ENCODE assay signal across 17 mouse cellular contexts in genomic region chr17:12887021-12887775, GRCm38 (mm10). TPM values are rescaled to one million over a fixed set of nuclear protein-coding genes. Genes with fewer than 3 reads are reported as not detected.
DNase-seq lines count a peak whose midpoint lies in the region; ATAC-seq and TF ChIP-seq lines count a peak whose summit lies in the region.
"Had no signal": no experiment of that assay in that cellular context is flagged by ENCODE, and none has a peak within 500 bp of the region (broad histone marks: within the 10 kb centered on the region; RNA-seq: fewer than 3 reads in every experiment).

No protein-coding gene starts in this region.

- no peak for TF ChIP-seq POLR2A in kidney, adult 2 months (IDR thresholded peaks at IDR 0.05; ENCODE audit: low read depth, low read length)

- no peak for TF ChIP-seq CTCF in kidney, adult 2 months (conservative IDR thresholded peaks at IDR 0.05; ENCODE audit: insufficient read depth, insufficient read length, low read depth, low read length)

- no peak overlapping the region for H3K4me3 ChIP-seq in kidney, adult 2 months (ENCODE audit: insufficient read depth, low read depth, low read length)
- H3K4me3 ChIP-seq in heart, embryonic 13.5 days, result no peak overlapping the region
- no peak overlapping the region for H3K4me3 ChIP-seq in limb, embryonic 15.5 days
- H3K4me3 ChIP-seq: hindbrain, embryonic 12.5 days; midbrain, embryonic 12.5 days; neural tube, embryonic 12.5 days had no signal

- peak; percentile 17 for DNase-seq in adrenal gland, postnatal 14 days
- DNase-seq in adrenal gland, postnatal 25 days, result no peak
- peak; percentile 18 to 33 for DNase-seq in kidney, postnatal 4 days
- no peak for DNase-seq in kidney, adult 2 months
- no peak for DNase-seq in urinary bladder, adult 18-20 months (ENCODE audit: low spot score in 2 of 2)
- DNase-seq in right cerebral cortex, postnatal 36 days (ENCODE audit: low spot score in 2 of 2), result no peak
- DNase-seq: layer of hippocampus, adult 9-11 months; right cerebral cortex, adult 18-20 months had no signal

- H3K9me3 ChIP-seq in heart, embryonic 13.5 days, result no peaks in the 10 kb centered on the region
- H3K9me3 ChIP-seq in limb, embryonic 15.5 days, result no peaks in the 10 kb centered on the region
- H3K9me3 ChIP-seq: G1E; hindbrain, embryonic 12.5 days; midbrain, embryonic 12.5 days; neural tube, embryonic 12.5 days had no signal

- no peak overlapping the region for H3K27ac ChIP-seq in kidney, adult 2 months (ENCODE audit: insufficient read depth, low read depth, low read length)
- H3K27ac ChIP-seq in heart, embryonic 13.5 days (replicated peaks), result peak overlapping the region; percentile 36; the same call in 1 of the 2 replicates
- 0 out of 2 replicates have a peak overlapping the region, but pooled peaks have one; percentile 59 for H3K27ac ChIP-seq in limb, embryonic 15.5 days
- H3K27ac ChIP-seq: hindbrain, embryonic 12.5 days; midbrain, embryonic 12.5 days; neural tube, embryonic 12.5 days had no signal

- no peaks in the 10 kb centered on the region for H3K27me3 ChIP-seq in kidney, adult 2 months (replicated peaks; ENCODE audit: control insufficient read depth, insufficient read depth, low read length)
- H3K27me3 ChIP-seq in heart, embryonic 13.5 days (replicated peaks), result no peaks in the 10 kb centered on the region
- H3K27me3 ChIP-seq in limb, embryonic 15.5 days, result no peaks in the 10 kb centered on the region
- H3K27me3 ChIP-seq: hindbrain, embryonic 12.5 days; midbrain, embryonic 12.5 days; neural tube, embryonic 12.5 days had no signal

- no peak overlapping the region for H3K4me2 ChIP-seq in heart, embryonic 13.5 days
- H3K4me2 ChIP-seq in limb, embryonic 15.5 days, result no peak overlapping the region
- H3K4me2 ChIP-seq: hindbrain, embryonic 12.5 days; liver, embryonic 11.5 days; midbrain, embryonic 12.5 days; neural tube, embryonic 12.5 days had no signal

- H3K36me3 ChIP-seq in kidney, adult 2 months (ENCODE audit: control insufficient read depth, insufficient read depth, low read length), result no peaks in the 10 kb centered on the region
- H3K36me3 ChIP-seq in heart, embryonic 13.5 days, result peaks cover 23% of the 10 kb centered on the region
- no peaks in the 10 kb centered on the region for H3K36me3 ChIP-seq in limb, embryonic 15.5 days

- no peak for ATAC-seq in heart, embryonic 13.5 days (ENCODE audit: extremely low read depth, insufficient number of reproducible peaks, low FRiP score, low TSS enrichment)
- ATAC-seq in limb, embryonic 15.5 days (ENCODE audit: insufficient number of reproducible peaks, low FRiP score, low TSS enrichment, low read depth), result 0 out of 2 replicates have a peak, but pooled peaks have one; percentile 28

- no peaks in the 10 kb centered on the region for H3K4me1 ChIP-seq in kidney, adult 2 months (ENCODE audit: control insufficient read depth, insufficient read depth, low read length)
- H3K4me1 ChIP-seq in heart, embryonic 13.5 days, result peaks cover 17% of the 10 kb centered on the region
- H3K4me1 ChIP-seq in limb, embryonic 15.5 days, result peaks cover 12% of the 10 kb centered on the region
- H3K4me1 ChIP-seq: hindbrain, embryonic 12.5 days; midbrain, embryonic 12.5 days; neural tube, embryonic 12.5 days had no signal

- H3K9ac ChIP-seq in heart, embryonic 13.5 days, result no peak overlapping the region
- H3K9ac ChIP-seq in limb, embryonic 15.5 days, result no peak overlapping the region
- H3K9ac ChIP-seq: hindbrain, embryonic 12.5 days; midbrain, embryonic 12.5 days; neural tube, embryonic 12.5 days had no signal

- WGBS in kidney, adult 2 months, result 66% methylated on average over 15 of the region's 15 CpGs
- WGBS in heart, embryonic 13.5 days, result 62% methylated on average over 15 of the region's 15 CpGs
- 57% methylated on average over 15 of the region's 15 CpGs for WGBS in limb, embryonic 15.5 days

RNA-seq across cellular contexts. Expression of gene Mrgprh, which starts 11.4 kb away (rescaled TPM):
- total RNA-seq in adrenal gland, postnatal 14 days (2021), result 0.19 TPM in 2 replicates
- total RNA-seq in adrenal gland, postnatal 25 days (2021), result not detected in 2 replicates
- 0.31 and 0.52 TPM in 2 replicates for polyA plus RNA-seq in kidney, adult 2 months (2012; rRNA removed)
- 0.14 TPM in 1 of 2 replicates, not detected in the other for polyA plus RNA-seq in heart, embryonic 13.5 days (2015; fragmentation: Nextera tagmentation; extraction: Ambion mirVana)
- polyA plus RNA-seq in limb, embryonic 15.5 days (2015; fragmentation: Nextera tagmentation; extraction: Ambion mirVana), result 0.17 and 0.29 TPM in 2 replicates
- total RNA-seq: common myeloid progenitor, adult 5-6 weeks had no signal
- polyA plus RNA-seq: activated CD4-positive, CD25-positive, alpha-beta regulatory T cell, adult 4 months; G1E; hindbrain, embryonic 12.5 days; liver, embryonic 11.5 days; midbrain, embryonic 12.5 days; neural tube, embryonic 12.5 days had no signal

RNA-seq across cellular contexts. Expression of gene Mas1, which starts 19.3 kb away (rescaled TPM):
- not detected in 2 replicates for total RNA-seq in adrenal gland, postnatal 14 days (2021)
- not detected in 2 replicates for total RNA-seq in adrenal gland, postnatal 25 days (2021)
- 0.48 and 1.4 TPM in 2 replicates for polyA plus RNA-seq in kidney, adult 2 months (2012; rRNA removed)
- polyA plus RNA-seq in heart, embryonic 13.5 days (2015; fragmentation: Nextera tagmentation; extraction: Ambion mirVana), result 0.25 and 0.31 TPM in 2 replicates
- polyA plus RNA-seq in limb, embryonic 15.5 days (2015; fragmentation: Nextera tagmentation; extraction: Ambion mirVana), result 0.92 and 1.5 TPM in 2 replicates
- total RNA-seq: common myeloid progenitor, adult 5-6 weeks; G1E had no signal
- polyA plus RNA-seq: G1E had no signal

RNA-seq across cellular contexts. Expression of gene Pnldc1, which starts 22.8 kb away (rescaled TPM):
- 2.6 and 4.6 TPM in 2 replicates for total RNA-seq in adrenal gland, postnatal 14 days (2021)
- 4.8 and 6.0 TPM in 2 replicates for total RNA-seq in adrenal gland, postnatal 25 days (2021)
- polyA plus RNA-seq in kidney, adult 2 months (2012; rRNA removed), result 1.7 and 2.1 TPM in 2 replicates
- 0.70 and 1.0 TPM in 2 replicates for polyA plus RNA-seq in heart, embryonic 13.5 days (2015; fragmentation: Nextera tagmentation; extraction: Ambion mirVana)
- 1.6 and 2.2 TPM in 2 replicates for polyA plus RNA-seq in limb, embryonic 15.5 days (2015; fragmentation: Nextera tagmentation; extraction: Ambion mirVana)
- total RNA-seq: common myeloid progenitor, adult 5-6 weeks had no signal
- polyA plus RNA-seq: G1E had no signal

RNA-seq across cellular contexts. Expression of gene Tcp1, which starts 28.3 kb away (rescaled TPM):
- total RNA-seq in adrenal gland, postnatal 14 days (2021), result 232 and 252 TPM in 2 replicates
- 206 and 219 TPM in 2 replicates for total RNA-seq in adrenal gland, postnatal 25 days (2021)
- polyA plus RNA-seq in kidney, adult 2 months (2012; rRNA removed), result 51.8 and 78.4 TPM in 2 replicates
- 315 and 348 TPM in 2 replicates for polyA plus RNA-seq in heart, embryonic 13.5 days (2015; fragmentation: Nextera tagmentation; extraction: Ambion mirVana)
- polyA plus RNA-seq in limb, embryonic 15.5 days (2015; fragmentation: Nextera tagmentation; extraction: Ambion mirVana), result 354 and 369 TPM in 2 replicates

RNA-seq across cellular contexts. Expression of gene Mrpl18, which starts 28.9 kb away (rescaled TPM):
- total RNA-seq in adrenal gland, postnatal 14 days (2021), result 84.1 and 86.9 TPM in 2 replicates
- 63.0 and 72.7 TPM in 2 replicates for total RNA-seq in adrenal gland, postnatal 25 days (2021)
- polyA plus RNA-seq in kidney, adult 2 months (2012; rRNA removed), result 46.1 and 48.9 TPM in 2 replicates
- 166 and 194 TPM in 2 replicates for polyA plus RNA-seq in heart, embryonic 13.5 days (2015; fragmentation: Nextera tagmentation; extraction: Ambion mirVana)
- polyA plus RNA-seq in limb, embryonic 15.5 days (2015; fragmentation: Nextera tagmentation; extraction: Ambion mirVana), result 132 and 136 TPM in 2 replicates

Comparison
In these comparisons a context has a peak if more than half of its experiments do, and no peak if none do; other contexts are left out.
1. DNase-seq: peak in adrenal gland, postnatal 14 days (single experiment) and kidney, postnatal 4 days (2 of 2); none in adrenal gland, postnatal 25 days (single experiment), kidney, adult 2 months (single experiment), urinary bladder, adult 18-20 months (0 of 2) and right cerebral cortex, postnatal 36 days (0 of 2).